Mouse (Mus musculus) liver, embryonic 12.5 days (tissue): ENCODE measurements around the gene Hipk1. TPM values are rescaled to one million over a fixed set of nuclear protein-coding genes. Genes with fewer than 3 reads are reported as not detected.

ENCODE experiments used
- ATAC-seq: fragments of 200-750 bp; cut with Nextera tagmentation; 2 replicates; pipeline ENCODE4 v1.8.0; 2017; ENCODE audit warnings: moderate number of reproducible peaks, mild to moderate bottlenecking, moderate library complexity
- H3K27ac ChIP-seq: fragments of 300-500 bp; sonication (generic); 2 replicates; pipeline ENCODE4 v1.5.1; 2016; ENCODE audit warnings: mild to moderate bottlenecking
- H3K27me3 ChIP-seq: fragments of 300-500 bp; sonication (generic); replicated peaks from 2 replicates; pipeline ENCODE4 v1.6.1; 2016; ENCODE audit warnings: mild to moderate bottlenecking, moderate library complexity
- H3K36me3 ChIP-seq: fragments of 300-500 bp; sonication (generic); 2 replicates; pipeline ENCODE4 v1.6.1; 2016; ENCODE audit warnings: mild to moderate bottlenecking, moderate library complexity
- H3K4me1 ChIP-seq: fragments of 300-500 bp; sonication (generic); 2 replicates; pipeline ENCODE4 v1.6.1; 2016
- H3K4me2 ChIP-seq: fragments of 300-500 bp; sonication (generic); 2 replicates; pipeline ENCODE4 v1.6.1; 2016; ENCODE audit warnings: mild to moderate bottlenecking, moderate library complexity
- H3K4me3 ChIP-seq: fragments of 300-500 bp; sonication (generic); 2 replicates; pipeline ENCODE4 v1.5.1; 2016; ENCODE audit warnings: mild to moderate bottlenecking, moderate library complexity
- H3K9ac ChIP-seq: fragments of 300-500 bp; sonication (generic); 2 replicates; pipeline ENCODE4 v1.6.1; 2016; ENCODE audit warnings: mild to moderate bottlenecking, moderate library complexity
- H3K9me3 ChIP-seq: fragments of 300-500 bp; sonication (generic); replicated peaks from 2 replicates; pipeline ENCODE4 v1.6.1; 2016; ENCODE audit warnings: mild to moderate bottlenecking, moderate library complexity
- WGBS: fragments of 180-500 bp; shearing (Covaris S2); methylation state at CpG from one replicate; pipeline ENCODE4 v1.1.7; 2016; ENCODE audit not compliant: insufficient replicate concordance; 5-methylcytosine and 5-hydroxymethylcytosine counted together
- polyA plus RNA-seq: library from polyadenylated mRNA; unstranded; fragments of >200 nt; fragmentation: Nextera tagmentation; extraction: Ambion mirVana; gene quantifications from 2 replicates; pipeline ENCODE4 v1.2.1, GENCODE M21; 2016

The Hipk1 gene
- polyA plus RNA-seq, 1 experiment from 2014 or later: 17.7 TPM

DNA sequence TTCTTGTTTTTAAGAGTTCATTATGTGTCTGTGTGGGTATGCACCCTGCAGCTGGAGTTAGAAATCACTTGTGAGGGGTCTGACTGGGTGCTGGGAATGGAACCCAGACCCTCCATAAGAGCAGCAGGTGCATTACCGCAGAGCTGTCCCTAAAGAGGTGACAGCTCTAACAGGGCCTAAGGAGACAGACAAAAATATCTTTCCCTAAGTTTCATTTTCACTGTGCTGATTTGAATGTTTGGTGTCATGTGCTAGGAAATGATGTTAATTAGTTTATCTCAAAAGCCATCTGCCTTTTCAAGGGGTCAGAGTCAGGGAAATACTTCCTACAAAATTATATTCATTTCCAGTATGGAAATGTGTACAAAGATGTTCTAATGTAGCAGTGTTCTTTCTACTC is 52.0 kb downstream of the Hipk1 start, which contains the start of gene Gm10964:
Gene Gm10964 (plus strand): TSS at position 38 of the 400 bp plus-strand sequence.
- WGBS: 93% methylated on average over 1 of the region's 1 CpGs
- Histone ChIP-seq H3K36me3 (peaks cover 45% of the 10 kb centered on the region), H3K27me3 (no peaks in the 10 kb centered on the region), H3K27ac (0 out of 2 replicates have a peak within 1 kb of the TSS, but pooled peaks have one; percentile 53), H3K4me1 (peaks cover 22% of the 10 kb centered on the region), H3K9me3 (no peaks in the 10 kb centered on the region), H3K4me2 (peak within 1 kb of the TSS; percentile 64), H3K4me3 (peak within 1 kb of the TSS; percentile 27), H3K9ac (0 out of 2 replicates have a peak within 1 kb of the TSS, but pooled peaks have one; percentile 28)
- no peak for ATAC-seq

DNA sequence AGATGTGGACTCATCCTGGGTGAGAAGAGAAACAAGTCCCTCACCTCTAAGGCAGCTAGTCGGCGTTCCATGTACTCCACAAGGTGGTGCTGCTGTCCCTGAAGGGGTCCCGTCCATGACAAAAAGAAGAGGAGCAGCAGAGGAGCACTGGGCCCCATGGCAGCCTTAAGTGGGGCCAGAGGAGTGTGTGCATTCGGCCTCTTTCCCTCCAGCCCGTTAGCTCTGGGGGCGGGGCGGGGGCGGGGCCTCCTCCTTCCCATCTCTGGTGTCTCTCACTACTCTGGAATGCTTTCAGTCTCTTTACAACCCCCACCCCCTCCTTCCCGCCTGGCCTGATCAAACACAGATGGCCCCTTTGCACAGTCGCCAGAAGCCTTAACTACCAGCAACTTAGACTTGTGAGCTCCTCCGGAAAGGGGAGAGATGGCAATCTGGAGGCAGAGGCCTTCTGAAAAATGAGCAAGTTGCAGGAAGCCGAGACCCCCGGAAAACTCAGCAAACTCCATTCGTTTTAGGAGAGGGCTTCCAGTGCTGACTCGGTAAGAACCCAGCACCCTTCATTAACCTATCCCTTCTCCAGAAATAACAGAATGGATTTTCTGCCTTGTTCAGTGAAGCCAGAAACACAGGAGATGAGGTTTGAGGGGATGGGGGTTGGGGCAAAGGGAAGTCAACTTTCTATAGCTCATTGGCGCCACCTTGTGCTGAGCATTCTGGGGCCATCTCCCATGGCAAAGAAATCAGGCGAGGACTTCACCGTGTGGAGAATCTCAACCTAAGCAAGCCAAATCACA is 53.4 kb downstream of the Hipk1 start, which contains the start of gene Olfml3:
Gene Olfml3 (minus strand): TSS at position 224 of the 794 bp plus-strand sequence.
- ATAC-seq: peak; percentile 80
- no peaks in the 10 kb centered on the region for H3K27me3 ChIP-seq
- peak within 1 kb of the TSS; percentile 64 for H3K4me2 ChIP-seq
- no peaks in the 10 kb centered on the region for H3K9me3 ChIP-seq
- H3K4me3 ChIP-seq: peak within 1 kb of the TSS; percentile 27
- WGBS: 2% methylated on average over 18 of the region's 18 CpGs
- H3K36me3 ChIP-seq: peaks cover 31% of the 10 kb centered on the region
- peak within 1 kb of the TSS; percentile 53; the same call in 1 of the 2 replicates for H3K27ac ChIP-seq
- peaks cover 28% of the 10 kb centered on the region for H3K4me1 ChIP-seq
- H3K9ac ChIP-seq: peak within 1 kb of the TSS; percentile 28; the same call in 1 of the 2 replicates

DNA sequence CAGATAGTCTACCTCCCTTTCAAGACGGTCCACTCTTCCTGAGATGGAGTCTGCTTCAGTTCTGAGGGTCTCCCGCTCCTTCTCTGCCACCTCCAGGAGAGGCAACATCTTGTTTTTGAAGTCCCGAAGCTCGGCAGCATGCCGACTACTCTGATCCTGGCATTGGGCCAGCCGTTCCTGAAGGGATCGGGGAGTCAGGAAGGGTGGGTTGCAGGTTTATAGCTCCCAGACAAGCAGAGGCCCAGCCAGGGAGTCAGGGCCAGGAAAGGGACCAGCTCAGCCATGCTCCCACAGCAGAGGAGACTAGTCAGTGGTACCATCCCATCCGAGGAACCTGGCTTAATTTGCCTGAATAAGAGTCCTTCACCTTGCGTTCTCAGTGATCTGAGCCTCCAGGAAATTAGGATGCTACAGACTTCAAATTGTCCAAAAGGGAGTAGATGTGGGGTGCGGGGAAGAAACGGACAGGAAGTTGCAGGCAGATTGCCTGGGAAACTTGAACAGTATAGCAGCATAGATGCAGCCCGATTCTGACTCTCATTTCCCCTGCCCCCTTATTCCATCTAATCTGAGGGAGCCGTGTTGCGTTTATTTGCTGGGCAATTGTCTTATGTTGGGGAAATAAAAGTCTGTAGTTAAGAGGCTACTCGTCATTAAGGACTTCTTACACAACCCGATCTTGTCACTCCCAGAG is 54.2 kb downstream of the Hipk1 start:
- no peak for ATAC-seq
- Histone ChIP-seq H3K4me3 (peak overlapping the region; percentile 27; the same call in 1 of the 2 replicates), H3K9ac (no peak overlapping the region), H3K36me3 (peaks cover 27% of the 10 kb centered on the region), H3K4me1 (peaks cover 28% of the 10 kb centered on the region), H3K4me2 (peak overlapping the region; percentile 64), H3K27me3 (no peaks in the 10 kb centered on the region), H3K9me3 (no peaks in the 10 kb centered on the region), H3K27ac (peak overlapping the region; percentile 23; the same call in 1 of the 2 replicates)
- 72% methylated on average over 16 of the region's 16 CpGs for WGBS

DNA sequence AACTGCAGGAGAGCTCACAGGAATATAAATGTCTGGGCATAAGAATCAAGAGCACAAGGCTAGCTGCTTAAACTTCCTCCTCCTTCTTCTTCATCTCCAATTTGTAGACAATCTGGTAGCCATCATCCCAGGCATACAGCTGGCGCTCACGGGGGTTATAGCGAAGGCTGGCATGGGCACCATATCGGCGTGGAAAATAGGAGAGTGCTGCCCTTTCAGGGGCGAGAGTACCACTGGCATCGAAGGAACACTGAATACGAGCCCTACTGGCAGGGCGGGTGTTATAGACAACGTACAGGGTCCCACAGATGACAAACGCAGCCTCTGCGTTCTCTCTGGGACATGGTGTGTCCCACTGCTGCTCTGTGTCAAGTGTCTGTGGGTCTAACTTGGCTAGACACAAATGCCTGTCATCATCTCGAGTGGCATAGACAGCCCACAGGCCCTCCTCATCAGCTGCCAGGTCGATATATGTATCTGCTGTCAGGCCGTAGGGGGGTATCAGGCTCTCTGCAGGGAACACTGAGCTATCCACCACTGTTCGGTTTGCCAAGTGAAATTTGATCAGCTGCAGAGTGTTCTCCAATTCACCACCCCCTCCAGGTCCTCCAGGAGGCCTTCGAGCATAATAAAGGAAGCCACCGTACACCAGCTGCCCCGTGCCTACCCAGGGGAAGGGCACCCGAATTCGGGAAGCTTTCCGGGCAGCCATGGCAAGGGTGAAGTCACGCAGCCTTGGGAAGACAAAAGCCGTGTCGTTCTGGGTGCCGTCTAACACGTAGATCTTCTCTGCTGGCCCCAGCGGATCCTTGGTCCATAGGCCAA is 55.4 kb downstream of the Hipk1 start:
- Histone ChIP-seq H3K27me3 (no peaks in the 10 kb centered on the region), H3K27ac (no peak overlapping the region), H3K9me3 (no peaks in the 10 kb centered on the region), H3K9ac (no peak overlapping the region), H3K4me1 (peaks cover 28% of the 10 kb centered on the region), H3K36me3 (peaks cover 14% of the 10 kb centered on the region), H3K4me3 (no peak overlapping the region), H3K4me2 (no peak overlapping the region)
- 86% methylated on average over 28 of the region's 28 CpGs for WGBS
- ATAC-seq: no peak

DNA sequence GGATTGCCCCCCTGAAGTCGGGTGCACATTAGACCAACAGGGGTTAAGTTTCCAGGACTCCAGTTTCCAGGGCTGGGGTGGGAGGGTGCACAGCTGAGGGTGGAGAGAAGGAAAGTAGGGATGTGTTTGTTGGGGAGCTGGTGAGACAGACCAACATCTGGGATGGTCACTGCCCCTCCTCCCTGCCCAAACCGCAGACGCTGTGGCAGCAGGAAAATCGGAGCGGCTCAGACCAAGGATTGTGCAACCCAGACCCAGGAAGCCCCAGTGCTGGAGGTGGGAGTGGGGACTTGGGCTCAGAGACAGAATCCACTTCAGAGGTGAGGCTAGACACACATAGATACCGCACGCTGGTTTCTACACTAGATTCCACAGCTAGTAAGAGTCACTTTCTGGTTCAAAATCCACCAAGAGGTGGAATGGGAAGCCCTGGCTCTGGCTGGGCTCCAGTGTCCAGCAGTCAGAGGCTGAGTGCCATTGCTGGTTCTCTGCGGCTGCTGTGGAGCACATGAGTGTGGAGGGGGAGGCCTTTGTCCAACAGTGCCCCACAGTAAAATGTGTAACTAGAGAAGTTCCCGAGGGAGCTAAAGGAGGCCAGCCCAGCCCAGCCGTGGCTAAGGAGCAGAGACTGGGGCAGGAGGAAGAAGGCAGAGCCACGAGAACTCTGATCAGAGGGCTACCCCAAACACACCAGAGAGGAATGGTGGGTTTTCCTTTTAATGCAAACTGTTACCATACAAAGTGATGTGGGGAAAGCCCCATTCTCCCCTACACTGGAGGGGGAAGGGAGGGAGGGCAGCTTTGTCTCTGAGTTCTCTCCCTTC is 56.5 kb downstream of the Hipk1 start:
- H3K36me3 ChIP-seq: peaks cover 7% of the 10 kb centered on the region
- H3K4me3 ChIP-seq: no peak overlapping the region
- H3K9me3 ChIP-seq: no peaks in the 10 kb centered on the region
- H3K4me2 ChIP-seq: 0 out of 2 replicates have a peak overlapping the region, but pooled peaks have one; percentile 3
- H3K27ac ChIP-seq: peak overlapping the region; percentile 1; the same call in 1 of the 2 replicates
- WGBS: 40% methylated on average over 11 of the region's 11 CpGs
- H3K4me1 ChIP-seq: peaks cover 28% of the 10 kb centered on the region
- no peak for ATAC-seq
- no peak overlapping the region for H3K9ac ChIP-seq
- no peaks in the 10 kb centered on the region for H3K27me3 ChIP-seq

DNA sequence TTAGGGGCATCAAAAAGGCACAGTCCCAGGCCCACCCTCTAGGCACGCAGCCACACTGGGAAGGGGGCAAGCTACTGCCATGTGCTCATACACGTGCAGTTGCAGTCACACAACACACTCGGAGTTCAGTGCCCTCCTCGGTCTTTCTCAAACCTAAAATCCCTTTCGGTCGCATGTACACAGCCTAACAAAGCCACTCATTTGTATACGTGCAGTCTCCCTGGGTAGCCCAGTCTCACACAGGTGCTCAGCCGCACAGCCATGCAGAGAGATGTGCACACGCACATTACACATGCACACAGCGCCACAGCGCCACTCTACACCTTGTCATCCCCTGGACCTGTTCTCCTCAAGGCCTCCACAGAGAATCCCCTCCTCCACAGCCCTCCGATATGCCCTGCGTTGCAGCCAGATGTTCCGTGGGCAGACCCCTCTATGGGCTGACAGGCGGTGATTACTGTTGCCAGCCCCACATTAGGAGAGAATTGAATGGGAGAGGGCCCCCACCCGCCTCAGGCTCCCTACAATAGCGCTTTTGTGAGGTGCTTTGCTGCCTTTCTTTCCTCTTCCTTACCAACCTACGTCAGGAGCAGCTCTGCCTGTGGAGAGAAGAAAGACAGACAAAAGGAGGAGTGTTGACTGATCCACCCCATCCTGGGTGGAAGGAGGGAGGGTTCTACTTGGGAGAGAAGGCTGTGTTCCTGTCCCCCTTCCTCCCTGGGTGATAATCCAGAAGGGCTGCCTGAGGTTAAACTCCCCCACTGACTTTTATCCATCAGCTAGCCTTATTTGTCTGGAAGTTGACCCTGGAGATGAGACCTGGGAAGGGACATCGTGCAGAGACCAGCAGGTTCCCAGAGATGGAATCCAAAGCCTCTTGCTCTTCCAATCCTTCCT is 57.3 kb downstream of the Hipk1 start:
- Histone ChIP-seq H3K9ac (no peak overlapping the region), H3K4me2 (no peak overlapping the region), H3K36me3 (peaks cover 7% of the 10 kb centered on the region), H3K4me3 (no peak overlapping the region), H3K27me3 (no peaks in the 10 kb centered on the region), H3K27ac (no peak overlapping the region), H3K4me1 (peaks cover 28% of the 10 kb centered on the region), H3K9me3 (no peaks in the 10 kb centered on the region)
- 70% methylated on average over 19 of the region's 19 CpGs for WGBS
- no peak for ATAC-seq

DNA sequence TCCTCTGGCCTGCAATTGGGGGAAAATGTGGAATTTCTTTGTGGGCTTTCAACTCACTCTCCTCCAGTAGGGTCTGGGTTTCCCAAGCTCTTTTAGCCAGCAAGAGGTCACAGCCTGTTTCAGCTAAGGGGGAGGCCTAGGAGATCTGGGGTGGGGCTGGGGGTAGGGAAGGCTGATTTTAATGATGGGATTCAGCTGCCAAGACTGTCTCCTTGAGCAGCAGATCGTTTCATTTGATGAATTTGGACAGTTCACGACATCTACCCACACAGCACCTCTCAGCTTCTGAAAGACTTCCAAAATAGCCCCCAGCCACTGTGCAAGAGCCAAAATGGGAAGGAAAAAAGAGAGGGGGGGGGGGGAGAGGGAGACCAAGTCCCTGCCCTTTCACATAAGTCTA is 58.2 kb downstream of the Hipk1 start:
- Histone ChIP-seq H3K4me2 (no peak overlapping the region), H3K9me3 (no peaks in the 10 kb centered on the region), H3K9ac (no peak overlapping the region), H3K27ac (no peak overlapping the region), H3K4me3 (no peak overlapping the region), H3K36me3 (peaks cover 7% of the 10 kb centered on the region), H3K27me3 (no peaks in the 10 kb centered on the region), H3K4me1 (peaks cover 20% of the 10 kb centered on the region)
- no peak for ATAC-seq
- WGBS: 49% methylated on average over 2 of the region's 2 CpGs

DNA sequence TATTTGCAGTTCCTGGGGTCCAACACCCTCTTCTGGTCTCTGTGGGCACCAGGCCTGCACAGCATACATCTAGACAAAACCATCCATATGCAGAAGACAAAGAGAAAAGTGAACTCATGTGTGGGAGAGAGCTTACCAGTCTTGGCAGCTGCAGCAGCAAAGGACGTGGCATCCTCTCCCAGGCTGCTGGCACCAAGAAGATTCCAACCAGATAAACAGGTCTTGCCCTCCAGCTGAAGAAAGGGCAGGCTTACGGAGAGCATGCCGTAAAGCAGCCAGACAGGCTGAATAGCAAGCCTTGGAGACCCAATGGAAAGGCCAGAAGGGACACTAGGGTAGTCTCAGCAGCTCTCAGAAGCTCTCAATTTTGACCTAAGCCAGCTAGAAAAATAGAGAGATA is 59.2 kb downstream of the Hipk1 start:
- WGBS: 79% methylated on average over 3 of the region's 3 CpGs
- H3K4me2 ChIP-seq: no peak overlapping the region
- no peak overlapping the region for H3K27ac ChIP-seq
- H3K36me3 ChIP-seq: peaks cover 7% of the 10 kb centered on the region
- H3K4me1 ChIP-seq: peaks cover 11% of the 10 kb centered on the region; the same call in 1 of the 2 replicates
- no peak for ATAC-seq
- H3K9me3 ChIP-seq: no peaks in the 10 kb centered on the region
- H3K9ac ChIP-seq: no peak overlapping the region
- no peaks in the 10 kb centered on the region for H3K27me3 ChIP-seq
- no peak overlapping the region for H3K4me3 ChIP-seq

DNA sequence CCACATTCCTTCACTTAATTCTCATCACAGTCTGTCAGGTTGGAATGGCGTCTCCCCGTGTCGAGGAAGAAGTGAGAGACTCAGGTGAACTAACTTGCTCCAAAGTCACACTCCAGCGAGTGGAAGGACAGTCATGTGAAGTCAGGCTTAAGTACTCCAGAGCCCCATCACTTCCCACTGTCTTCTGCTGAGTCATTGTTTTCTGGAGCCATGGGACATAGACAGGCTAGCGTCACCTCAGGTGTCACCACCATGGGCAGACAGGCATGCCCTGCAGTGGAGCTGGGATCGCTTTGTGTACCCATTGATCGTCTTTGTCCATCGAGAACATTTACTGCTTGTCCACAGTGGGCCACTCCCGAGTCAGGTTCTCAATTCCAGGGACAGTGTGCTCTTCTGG is 61.5 kb downstream of the Hipk1 start:
- Histone ChIP-seq H3K4me2 (no peak overlapping the region), H3K4me1 (peaks cover 6% of the 10 kb centered on the region; the same call in 1 of the 2 replicates), H3K27me3 (no peaks in the 10 kb centered on the region), H3K27ac (no peak overlapping the region), H3K36me3 (no peaks in the 10 kb centered on the region), H3K4me3 (no peak overlapping the region), H3K9ac (no peak overlapping the region), H3K9me3 (no peaks in the 10 kb centered on the region)
- 69% methylated on average over 9 of the region's 9 CpGs for WGBS
- ATAC-seq: no peak

DNA sequence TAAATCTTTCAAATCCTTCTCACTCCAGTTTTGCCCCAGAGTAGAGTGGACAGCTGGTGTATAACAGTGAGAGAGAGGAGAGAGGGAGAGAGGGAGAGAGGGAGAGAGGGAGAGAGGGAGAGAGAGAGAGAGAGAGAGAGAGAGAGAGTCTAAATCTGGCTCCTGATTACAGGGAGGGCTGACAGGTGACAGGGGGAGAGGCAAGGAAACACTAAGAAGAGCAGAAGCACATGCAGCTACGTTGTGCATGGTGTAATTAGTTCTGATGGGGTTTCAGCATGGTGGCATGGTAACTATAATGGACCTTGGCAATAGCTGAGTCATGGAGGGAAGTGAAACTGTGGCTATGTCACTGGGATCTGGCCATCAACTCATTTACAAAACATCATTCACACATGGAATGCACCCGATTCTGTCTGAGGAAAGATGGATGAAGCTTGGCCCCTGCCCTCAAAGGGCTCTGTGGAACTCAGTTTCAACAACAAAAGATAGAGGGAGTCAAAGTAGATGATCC is 63.5 kb downstream of the Hipk1 start:
- Histone ChIP-seq H3K27ac (no peak overlapping the region), H3K4me3 (no peak overlapping the region), H3K4me2 (no peak overlapping the region), H3K27me3 (no peaks in the 10 kb centered on the region), H3K36me3 (no peaks in the 10 kb centered on the region), H3K4me1 (peaks cover 6% of the 10 kb centered on the region; the same call in 1 of the 2 replicates), H3K9me3 (no peaks in the 10 kb centered on the region), H3K9ac (no peak overlapping the region)
- WGBS: 37% methylated on average over 2 of the region's 2 CpGs
- no peak for ATAC-seq
